ENCODE assay signal across 8 mouse cellular contexts in genomic region chr1:58973366-58974221, GRCm38 (mm10). TPM values are rescaled to one million over a fixed set of nuclear protein-coding genes. Genes with fewer than 3 reads are reported as not detected.
A peak's percentile ranks its signal among the peaks of the same experiment; 100 is the strongest.
DNase-seq lines count a peak whose midpoint lies in the region; ATAC-seq lines count a peak whose summit lies in the region.

Trak2 (minus strand) TSS chr1:58973430.
Stradb (plus strand) TSS chr1:58973522.

- peak; percentile 94 to 96 for DNase-seq in CD8-positive naive resting alpha-beta T cell, adult 2 months (ENCODE audit: low read depth in 2 of 2, low spot score in 2 of 2)
- peak; percentile 95 for DNase-seq in c-Kit-positive CD71-negative TER-119-negative erythroid progenitor cells, embryonic 14.5 days (ENCODE audit: low read depth)
- DNase-seq in forebrain, embryonic 11.5 days (ENCODE audit: low spot score), result peak; percentile 94
- DNase-seq in kidney, postnatal 36 days, result peak; percentile 97 to 98
- DNase-seq in telencephalon, adult 2 months (ENCODE audit: low read depth, low spot score), result peak; percentile 97

- peak within 1 kb of the TSS; percentile 79 for H3K4me3 ChIP-seq in forebrain, embryonic 11.5 days (ENCODE audit: low read depth, low read length)
- H3K4me3 ChIP-seq in heart, embryonic 16.5 days (ENCODE audit: low read length), result peak within 1 kb of the TSS; percentile 74
- H3K4me3 ChIP-seq in liver, embryonic 15.5 days (replicated peaks), result peak within 1 kb of the TSS; percentile 95
- H3K4me3 ChIP-seq in neural tube, embryonic 12.5 days, result peak within 1 kb of the TSS; percentile 80

- peak; percentile 97 for ATAC-seq in forebrain, embryonic 11.5 days (replicated peaks; ENCODE audit: low FRiP score)
- ATAC-seq in heart, embryonic 16.5 days (replicated peaks; ENCODE audit: extremely low read depth, insufficient read depth, low FRiP score), result peak; percentile 95
- peak; percentile 94 for ATAC-seq in liver, embryonic 15.5 days (ENCODE audit: insufficient read depth)
- peak; percentile 97 for ATAC-seq in neural tube, embryonic 12.5 days (ENCODE audit: low FRiP score, low read depth)

- WGBS in forebrain, embryonic 11.5 days, result under 1% methylated on average over 69 of the region's 69 CpGs
- WGBS in heart, embryonic 16.5 days, result under 1% methylated on average over 69 of the region's 69 CpGs
- under 1% methylated on average over 69 of the region's 69 CpGs for WGBS in liver, embryonic 15.5 days (ENCODE audit: insufficient replicate concordance)
- WGBS in neural tube, embryonic 12.5 days, result under 1% methylated on average over 69 of the region's 69 CpGs

- H3K27me3 ChIP-seq in forebrain, embryonic 11.5 days (ENCODE audit: control insufficient read depth, insufficient read depth, low read length), result no peaks in the 10 kb centered on the region
- H3K27me3 ChIP-seq in heart, embryonic 16.5 days (ENCODE audit: control insufficient read depth, insufficient read depth, low read length), result no peaks in the 10 kb centered on the region
- H3K27me3 ChIP-seq in liver, embryonic 15.5 days, result no peaks in the 10 kb centered on the region
- H3K27me3 ChIP-seq in neural tube, embryonic 12.5 days (replicated peaks), result no peaks in the 10 kb centered on the region

- H3K9ac ChIP-seq in forebrain, embryonic 11.5 days (ENCODE audit: low read length), result peak within 1 kb of the TSS; percentile 88
- peak within 1 kb of the TSS; percentile 86 for H3K9ac ChIP-seq in heart, embryonic 16.5 days (ENCODE audit: low read length)
- peak within 1 kb of the TSS; percentile 100 for H3K9ac ChIP-seq in liver, embryonic 15.5 days
- peak within 1 kb of the TSS; percentile 88 for H3K9ac ChIP-seq in neural tube, embryonic 12.5 days

- no peaks in the 10 kb centered on the region for H3K9me3 ChIP-seq in forebrain, embryonic 11.5 days (ENCODE audit: control insufficient read depth, low read length)
- no peaks in the 10 kb centered on the region for H3K9me3 ChIP-seq in heart, embryonic 16.5 days (replicated peaks; ENCODE audit: control insufficient read depth, low read length)
- no peaks in the 10 kb centered on the region for H3K9me3 ChIP-seq in liver, embryonic 15.5 days (replicated peaks)
- H3K9me3 ChIP-seq in neural tube, embryonic 12.5 days, result no peaks in the 10 kb centered on the region

- no peak within 1 kb of the TSS for H3K27ac ChIP-seq in forebrain, embryonic 11.5 days (ENCODE audit: low read depth, low read length)
- H3K27ac ChIP-seq in heart, embryonic 16.5 days (ENCODE audit: low read length), result peak within 1 kb of the TSS; percentile 86
- peak within 1 kb of the TSS; percentile 92 for H3K27ac ChIP-seq in liver, embryonic 15.5 days (replicated peaks)
- peak within 1 kb of the TSS; percentile 37 for H3K27ac ChIP-seq in neural tube, embryonic 12.5 days

- H3K4me2 ChIP-seq in forebrain, embryonic 11.5 days (ENCODE audit: low read depth, low read length, severe bottlenecking), result peak within 1 kb of the TSS; percentile 78
- H3K4me2 ChIP-seq in heart, embryonic 16.5 days (ENCODE audit: low read depth, low read length), result peak within 1 kb of the TSS; percentile 85
- peak within 1 kb of the TSS; percentile 71 for H3K4me2 ChIP-seq in liver, embryonic 15.5 days
- peak within 1 kb of the TSS; percentile 85 for H3K4me2 ChIP-seq in neural tube, embryonic 12.5 days (replicated peaks)

- H3K36me3 ChIP-seq in forebrain, embryonic 11.5 days (ENCODE audit: control insufficient read depth, insufficient read depth, low read length), result no peaks in the 10 kb centered on the region
- H3K36me3 ChIP-seq in heart, embryonic 16.5 days (ENCODE audit: control insufficient read depth, insufficient read depth), result peaks cover 3% of the 10 kb centered on the region; the same call in 1 of the 2 replicates
- peaks cover 16% of the 10 kb centered on the region for H3K36me3 ChIP-seq in liver, embryonic 15.5 days (replicated peaks)
- 0 out of 2 replicates have a peak, but pooled peaks cover 3% of the 10 kb centered on the region for H3K36me3 ChIP-seq in neural tube, embryonic 12.5 days

- no peaks in the 10 kb centered on the region; the same call in 1 of the 2 replicates for H3K4me1 ChIP-seq in forebrain, embryonic 11.5 days (replicated peaks; ENCODE audit: control insufficient read depth, insufficient read depth, low read length)
- H3K4me1 ChIP-seq in heart, embryonic 16.5 days (ENCODE audit: control insufficient read depth, insufficient read depth, low read length), result peaks cover 38% of the 10 kb centered on the region
- peaks cover 33% of the 10 kb centered on the region for H3K4me1 ChIP-seq in liver, embryonic 15.5 days (replicated peaks)
- peaks cover 14% of the 10 kb centered on the region for H3K4me1 ChIP-seq in neural tube, embryonic 12.5 days

RNA-seq across cellular contexts. Expression of gene Trak2, which starts in this region (rescaled TPM):
- polyA plus RNA-seq in forebrain, embryonic 11.5 days (2014; fragmentation: Nextera tagmentation; extraction: Ambion mirVana), result 10.3 and 12.0 TPM in 2 replicates
- 29.5 and 37.2 TPM in 2 replicates for polyA plus RNA-seq in heart, embryonic 16.5 days (2015; fragmentation: Nextera tagmentation; extraction: Ambion mirVana)
- 53.1 and 57.4 TPM in 2 replicates for polyA plus RNA-seq in liver, embryonic 15.5 days (2015; fragmentation: Nextera tagmentation; extraction: Ambion mirVana)
- 18.5 and 18.9 TPM in 2 replicates for polyA plus RNA-seq in neural tube, embryonic 12.5 days (2016; fragmentation: Nextera tagmentation; extraction: Ambion mirVana)

RNA-seq across cellular contexts. Expression of gene Stradb, which starts in this region (rescaled TPM):
- 34.2 and 35.4 TPM in 2 replicates for polyA plus RNA-seq in forebrain, embryonic 11.5 days (2014; fragmentation: Nextera tagmentation; extraction: Ambion mirVana)
- polyA plus RNA-seq in heart, embryonic 16.5 days (2015; fragmentation: Nextera tagmentation; extraction: Ambion mirVana), result 25.9 and 26.1 TPM in 2 replicates
- polyA plus RNA-seq in liver, embryonic 15.5 days (2015; fragmentation: Nextera tagmentation; extraction: Ambion mirVana), result 48.9 and 51.7 TPM in 2 replicates
- 45.2 and 46.3 TPM in 2 replicates for polyA plus RNA-seq in neural tube, embryonic 12.5 days (2016; fragmentation: Nextera tagmentation; extraction: Ambion mirVana)
